Mouse (Mus musculus) bone marrow macrophage, adult 2 months (primary cell): ENCODE data around the gene Atl1. TPM values are rescaled to one million over a fixed set of nuclear protein-coding genes. Genes with fewer than 3 reads are reported as not detected.

ENCODE experiments used
- H3K27ac ChIP-seq: 2 replicates; pipeline ENCODE4 v1.5.1; 2012; ENCODE audit warnings: low read depth, low read length; ENCODE audit not compliant: insufficient read depth
- H3K4me1 ChIP-seq: 2 replicates; pipeline ENCODE4 v1.6.1; 2012; ENCODE audit warnings: low read length; ENCODE audit not compliant: control insufficient read depth, insufficient read depth
- H3K4me3 ChIP-seq: 2 replicates; pipeline ENCODE4 v1.5.1; 2012; ENCODE audit warnings: mild to moderate bottlenecking, low read length, moderate library complexity; ENCODE audit not compliant: insufficient read depth
- CTCF ChIP-seq: IDR thresholded peaks from 2 replicates; pipeline ENCODE4 v1.5.1; 2012; ENCODE audit warnings: low read depth, mild to moderate bottlenecking, low read length, moderate library complexity
- POLR2A ChIP-seq: IDR thresholded peaks from 2 replicates; pipeline ENCODE4 v1.6.1; 2012; ENCODE audit warnings: mild to moderate bottlenecking, low read depth, low read length, borderline replicate concordance
- polyA plus RNA-seq: library from polyadenylated mRNA; stranded (reverse); fragments of >200 nt; gene quantifications from 2 replicates; pipeline ENCODE4 v1.2.4, GENCODE M21; 2012; ENCODE audit not compliant: missing spikeins, insufficient read depth, insufficient read length

Atl1 gene
- polyA plus RNA-seq, 1 experiment: 0.84 TPM

GRCm38 (mm10) chr12:69904991-69905390, 12.6 kb downstream of the Atl1 start:
- Histone ChIP-seq H3K4me3 (no peak overlapping the region), H3K27ac (no peak overlapping the region), H3K4me1 (peaks cover 4% of the 10 kb centered on the region)
- TF ChIP-seq CTCF (no peak), POLR2A (no peak)

- Histone ChIP-seq H3K27ac (no peak overlapping the region), H3K4me1 (peaks cover 9% of the 10 kb centered on the region), H3K4me3 (no peak overlapping the region)
- no peak for TF ChIP-seq CTCF
- TF ChIP-seq POLR2A: no peak
These were observed 15.5 kb downstream of the Atl1 start for GRCm38 (mm10) chr12:69907667-69908510.

GRCm38 (mm10) chr12:69908511-69908900, 16.1 kb downstream of the Atl1 start:
- peaks cover 9% of the 10 kb centered on the region for H3K4me1 ChIP-seq
- no peak overlapping the region for H3K27ac ChIP-seq
- TF ChIP-seq POLR2A (no peak), CTCF (no peak)
- H3K4me3 ChIP-seq: no peak overlapping the region

- Histone ChIP-seq H3K4me1 (peaks cover 8% of the 10 kb centered on the region), H3K27ac (no peak overlapping the region), H3K4me3 (no peak overlapping the region)
- TF ChIP-seq CTCF: no peak
- TF ChIP-seq POLR2A: no peak
These were observed 19.5 kb downstream of the Atl1 start for GRCm38 (mm10) chr12:69911906-69912305.

GRCm38 (mm10) chr12:69912737-69913136, 20.3 kb downstream of the Atl1 start:
- Histone ChIP-seq H3K4me1 (peaks cover 5% of the 10 kb centered on the region), H3K4me3 (no peak overlapping the region), H3K27ac (no peak overlapping the region)
- TF ChIP-seq CTCF: no peak
- no peak for TF ChIP-seq POLR2A

- Histone ChIP-seq H3K4me3 (no peak overlapping the region), H3K27ac (no peak overlapping the region), H3K4me1 (no peaks in the 10 kb centered on the region)
- no peak for TF ChIP-seq CTCF
- no peak for TF ChIP-seq POLR2A
These were observed 25.5 kb downstream of the Atl1 start for GRCm38 (mm10) chr12:69917870-69918269.

GRCm38 (mm10) chr12:69922099-69922498, 29.7 kb downstream of the Atl1 start:
- no peak for TF ChIP-seq CTCF
- no peak for TF ChIP-seq POLR2A
- Histone ChIP-seq H3K4me3 (no peak overlapping the region), H3K27ac (no peak overlapping the region), H3K4me1 (no peaks in the 10 kb centered on the region)

- no peak for TF ChIP-seq CTCF
- TF ChIP-seq POLR2A: no peak
- Histone ChIP-seq H3K4me1 (no peaks in the 10 kb centered on the region), H3K27ac (no peak overlapping the region), H3K4me3 (no peak overlapping the region)
These were observed 30.7 kb downstream of the Atl1 start for GRCm38 (mm10) chr12:69923128-69923527.

- Histone ChIP-seq H3K27ac (no peak overlapping the region), H3K4me3 (no peak overlapping the region), H3K4me1 (no peaks in the 10 kb centered on the region)
- TF ChIP-seq CTCF: no peak
These were observed 31.2 kb downstream of the Atl1 start for GRCm38 (mm10) chr12:69923603-69924002.

GRCm38 (mm10) chr12:69924012-69924411, 31.6 kb downstream of the Atl1 start:
- no peak overlapping the region for H3K4me3 ChIP-seq

More at GRCm38 (mm10) chr12:69924012-69924411, 31.6 kb downstream of the Atl1 start:
- no peaks in the 10 kb centered on the region for H3K4me1 ChIP-seq
- H3K27ac ChIP-seq: no peak overlapping the region
- TF ChIP-seq CTCF (no peak), POLR2A (no peak)
